Mouse (Mus musculus) liver, embryonic 11.5 days (tissue): ENCODE measurements at regions not wholly inside any gene's neighbourhood (a gene's known extent, or its start where the extent isn't known, plus 50 kb on each side); places are given as distances from the start of the nearest gene placed in this dataset.

Experiments used
- ATAC-seq: fragments of 200-750 bp; cut with Nextera tagmentation; replicated peaks from 2 replicates; pipeline ENCODE4 v1.8.0; 2017; ENCODE audit warnings: moderate number of reproducible peaks, mild to moderate bottlenecking, moderate TSS enrichment, moderate library complexity; ENCODE audit not compliant: low FRiP score
- DNase-seq: peaks from one replicate; pipeline ENCODE4 v3.0.0-alpha.2; 2017; ENCODE audit warnings: low spot score
- H3K27ac ChIP-seq: fragments of 300-500 bp; sonication (generic); 2 replicates; pipeline ENCODE4 v1.5.1; 2014; ENCODE audit warnings: mild to moderate bottlenecking, low read depth, low read length, control low read depth
- H3K27me3 ChIP-seq: fragments of 300-500 bp; sonication (generic); replicated peaks from 2 replicates; pipeline ENCODE4 v1.6.1; 2014; ENCODE audit warnings: low read length, mixed read lengths; ENCODE audit not compliant: control insufficient read depth, insufficient read depth
- H3K36me3 ChIP-seq: fragments of 300-500 bp; sonication (generic); 2 replicates; pipeline ENCODE4 v1.6.1; 2014; ENCODE audit warnings: mild to moderate bottlenecking, low read length, moderate library complexity, mixed read lengths; ENCODE audit not compliant: control insufficient read depth, insufficient read depth
- H3K4me1 ChIP-seq: fragments of 300-500 bp; sonication (generic); replicated peaks from 2 replicates; pipeline ENCODE4 v1.6.1; 2014; ENCODE audit warnings: low read length, mixed read lengths; ENCODE audit not compliant: control insufficient read depth, insufficient read depth
- H3K4me2 ChIP-seq: fragments of 300-500 bp; sonication (generic); 2 replicates; pipeline ENCODE4 v1.6.1; 2014; ENCODE audit warnings: mild to moderate bottlenecking, control low read depth, moderate library complexity
- H3K4me3 ChIP-seq: fragments of 300-500 bp; sonication (generic); 2 replicates; pipeline ENCODE4 v1.5.1; 2014; ENCODE audit warnings: low read depth, low read length, control low read depth
- H3K9ac ChIP-seq: fragments of 300-500 bp; sonication (generic); 2 replicates; pipeline ENCODE4 v1.6.1; 2014; ENCODE audit warnings: low read depth, low read length, control low read depth
- H3K9me3 ChIP-seq: fragments of 300-500 bp; sonication (generic); 2 replicates; pipeline ENCODE4 v1.6.1; 2016; ENCODE audit warnings: low read length, inconsistent platforms, mixed read lengths; ENCODE audit not compliant: control insufficient read depth
- WGBS: fragments of 180-500 bp; shearing (Covaris S2); extraction: QIAGEN DNeasy Blood & Tissue Kit; methylation state at CpG from one replicate; pipeline ENCODE4 v1.1.7; 2014; 5-methylcytosine and 5-hydroxymethylcytosine counted together

GRCm38 (mm10) chr10:37325514-37326167, 186.9 kb upstream of the Marcks start:
- peak; percentile 80 for ATAC-seq
- Histone ChIP-seq H3K27me3 (no peaks in the 10 kb centered on the region), H3K27ac (0 out of 2 replicates have a peak overlapping the region, but pooled peaks have one; percentile 15)

GRCm38 (mm10) chr10:37323689-37324088, 185.0 kb upstream of the Marcks start:
- no peaks in the 10 kb centered on the region for H3K36me3 ChIP-seq
- no peak overlapping the region for H3K9ac ChIP-seq
- DNase-seq (no peak), ATAC-seq (no peak)
- no peak overlapping the region for H3K27ac ChIP-seq
- whole genome bisulfite sequencing = 62% methylated on average over 1 of the region's 1 CpGs
- no peaks in the 10 kb centered on the region for H3K27me3 ChIP-seq
- H3K4me3 ChIP-seq = no peak overlapping the region
- H3K4me1 ChIP-seq = no peaks in the 10 kb centered on the region
- no peak overlapping the region for H3K4me2 ChIP-seq
- no peaks in the 10 kb centered on the region for H3K9me3 ChIP-seq

More at GRCm38 (mm10) chr10:37325514-37326167, 186.9 kb upstream of the Marcks start:
- Histone ChIP-seq H3K4me1 (no peaks in the 10 kb centered on the region), H3K9ac (no peak overlapping the region), H3K4me3 (no peak overlapping the region), H3K4me2 (no peak overlapping the region), H3K9me3 (no peaks in the 10 kb centered on the region), H3K36me3 (no peaks in the 10 kb centered on the region)
- WGBS = 38% methylated on average over 6 of the region's 6 CpGs
- no peak for DNase-seq

- Histone ChIP-seq H3K4me2 (no peak overlapping the region), H3K36me3 (no peaks in the 10 kb centered on the region), H3K9ac (no peak overlapping the region), H3K4me3 (no peak overlapping the region), H3K4me1 (no peaks in the 10 kb centered on the region), H3K9me3 (no peaks in the 10 kb centered on the region), H3K27me3 (no peaks in the 10 kb centered on the region), H3K27ac (no peak overlapping the region)
- ATAC-seq = no peak
- 75% methylated on average over 1 of the region's 1 CpGs for WGBS
- DNase-seq = no peak
Observed at GRCm38 (mm10) chr10:37322809-37323208, 184.1 kb upstream of the Marcks start.

- Histone ChIP-seq H3K27ac (no peak overlapping the region), H3K27me3 (no peaks in the 10 kb centered on the region), H3K4me3 (no peak overlapping the region), H3K36me3 (no peaks in the 10 kb centered on the region), H3K9me3 (no peaks in the 10 kb centered on the region), H3K9ac (no peak overlapping the region), H3K4me1 (no peaks in the 10 kb centered on the region), H3K4me2 (no peak overlapping the region)
- DNase-seq = no peak
- WGBS = 87% methylated on average over 5 of the region's 5 CpGs
- no peak for ATAC-seq
Observed at GRCm38 (mm10) chr10:37322310-37322709, 183.6 kb upstream of the Marcks start.

GRCm38 (mm10) chr10:37321171-37321570, 182.5 kb upstream of the Marcks start:
- DNase-seq (no peak), ATAC-seq (no peak)
- Histone ChIP-seq H3K4me1 (no peaks in the 10 kb centered on the region), H3K27ac (no peak overlapping the region), H3K36me3 (no peaks in the 10 kb centered on the region), H3K9me3 (no peaks in the 10 kb centered on the region), H3K27me3 (no peaks in the 10 kb centered on the region), H3K9ac (no peak overlapping the region), H3K4me2 (no peak overlapping the region), H3K4me3 (no peak overlapping the region)
- WGBS = 76% methylated on average over 3 of the region's 3 CpGs

GRCm38 (mm10) chr10:37319746-37320430, 181.2 kb upstream of the Marcks start:
- Histone ChIP-seq H3K27me3 (no peaks in the 10 kb centered on the region), H3K4me1 (no peaks in the 10 kb centered on the region), H3K9ac (no peak overlapping the region), H3K4me3 (no peak overlapping the region), H3K27ac (no peak overlapping the region), H3K4me2 (no peak overlapping the region), H3K9me3 (no peaks in the 10 kb centered on the region), H3K36me3 (no peaks in the 10 kb centered on the region)
- WGBS = 83% methylated on average over 8 of the region's 8 CpGs
- ATAC-seq = no peak
- no peak for DNase-seq

- Histone ChIP-seq H3K36me3 (no peaks in the 10 kb centered on the region), H3K4me1 (no peaks in the 10 kb centered on the region), H3K9ac (no peak overlapping the region), H3K27ac (no peak overlapping the region), H3K4me2 (no peak overlapping the region), H3K27me3 (no peaks in the 10 kb centered on the region), H3K4me3 (no peak overlapping the region), H3K9me3 (no peaks in the 10 kb centered on the region)
- WGBS = 80% methylated on average over 3 of the region's 3 CpGs
- DNase-seq = no peak
- ATAC-seq = no peak
Observed at GRCm38 (mm10) chr10:37316701-37317100, 178.0 kb upstream of the Marcks start.

- WGBS = 96% methylated on average over 1 of the region's 1 CpGs
Observed at GRCm38 (mm10) chr10:37315804-37316203, 177.1 kb upstream of the Marcks start.

More at GRCm38 (mm10) chr10:37315804-37316203, 177.1 kb upstream of the Marcks start:
- ATAC-seq = no peak
- Histone ChIP-seq H3K36me3 (no peaks in the 10 kb centered on the region), H3K4me2 (no peak overlapping the region), H3K4me3 (no peak overlapping the region), H3K9ac (no peak overlapping the region), H3K27me3 (no peaks in the 10 kb centered on the region), H3K9me3 (no peaks in the 10 kb centered on the region), H3K27ac (no peak overlapping the region), H3K4me1 (no peaks in the 10 kb centered on the region)
- no peak for DNase-seq
